Mouse (Mus musculus): Measurements from ENCODE around the gene Rps10. TPM values are rescaled to one million over a fixed set of nuclear protein-coding genes. Genes with fewer than 3 reads are reported as not detected.

Gene Rps10
- polyA plus RNA-seq, 1 experiment from 2014 or later = 835 TPM

- no peaks in the 10 kb centered on the region for H3K27me3 ChIP-seq (ENCODE audit: control insufficient read depth, insufficient read depth, low read length)
- H3K4me2 ChIP-seq (ENCODE audit: low read depth, low read length, severe bottlenecking) = no peak overlapping the region
- DNase-seq (ENCODE audit: low spot score) = no peak
- ATAC-seq (replicated peaks; ENCODE audit: low FRiP score) = no peak
- WGBS = 82% methylated on average over 3 of the region's 3 CpGs
- no peaks in the 10 kb centered on the region; the same call in 1 of the 2 replicates for H3K36me3 ChIP-seq (ENCODE audit: control insufficient read depth, insufficient read depth, low read length)
- no peak overlapping the region for H3K4me3 ChIP-seq (ENCODE audit: low read depth, low read length)
- no peak overlapping the region for H3K27ac ChIP-seq (ENCODE audit: low read depth, low read length)
- H3K4me1 ChIP-seq (replicated peaks; ENCODE audit: control insufficient read depth, insufficient read depth, low read length) = no peaks in the 10 kb centered on the region
- H3K9ac ChIP-seq (ENCODE audit: low read length) = no peak overlapping the region
- H3K9me3 ChIP-seq (ENCODE audit: control insufficient read depth, low read length) = no peaks in the 10 kb centered on the region
Observed at GRCm38 (mm10) chr17:27611519-27611884, 25.0 kb downstream of the Rps10 start.

GRCm38 (mm10) chr17:27610679-27611518, 25.6 kb downstream of the Rps10 start:
- no peaks in the 10 kb centered on the region for H3K27me3 ChIP-seq (ENCODE audit: control insufficient read depth, insufficient read depth, low read length)
- no peak overlapping the region for H3K9ac ChIP-seq (ENCODE audit: low read length)
- H3K9me3 ChIP-seq (ENCODE audit: control insufficient read depth, low read length) = no peaks in the 10 kb centered on the region
- no peak overlapping the region for H3K27ac ChIP-seq (ENCODE audit: low read depth, low read length)
- H3K4me1 ChIP-seq (replicated peaks; ENCODE audit: control insufficient read depth, insufficient read depth, low read length) = no peaks in the 10 kb centered on the region
- H3K4me2 ChIP-seq (ENCODE audit: low read depth, low read length, severe bottlenecking) = no peak overlapping the region
- 90% methylated on average over 10 of the region's 10 CpGs for WGBS
- ATAC-seq (replicated peaks; ENCODE audit: low FRiP score) = no peak
- no peak overlapping the region for H3K4me3 ChIP-seq (ENCODE audit: low read depth, low read length)
- DNase-seq (ENCODE audit: low spot score) = no peak
- H3K36me3 ChIP-seq (ENCODE audit: control insufficient read depth, insufficient read depth, low read length) = no peaks in the 10 kb centered on the region

GRCm38 (mm10) chr17:27609576-27609975, 26.9 kb downstream of the Rps10 start:
- Histone ChIP-seq H3K9me3 (ENCODE audit: control insufficient read depth, low read length) (no peaks in the 10 kb centered on the region), H3K27me3 (ENCODE audit: control insufficient read depth, insufficient read depth, low read length) (no peaks in the 10 kb centered on the region), H3K36me3 (ENCODE audit: control insufficient read depth, insufficient read depth, low read length) (no peaks in the 10 kb centered on the region), H3K9ac (ENCODE audit: low read length) (no peak overlapping the region), H3K4me1 (replicated peaks; ENCODE audit: control insufficient read depth, insufficient read depth, low read length) (no peaks in the 10 kb centered on the region), H3K4me2 (ENCODE audit: low read depth, low read length, severe bottlenecking) (no peak overlapping the region), H3K4me3 (ENCODE audit: low read depth, low read length) (no peak overlapping the region), H3K27ac (ENCODE audit: low read depth, low read length) (no peak overlapping the region)
- ATAC-seq (replicated peaks; ENCODE audit: low FRiP score) (no peak), DNase-seq (ENCODE audit: low spot score) (no peak)
- WGBS = 92% methylated on average over 7 of the region's 7 CpGs

- Histone ChIP-seq H3K36me3 (ENCODE audit: control insufficient read depth, insufficient read depth, low read length) (no peaks in the 10 kb centered on the region), H3K4me2 (ENCODE audit: low read depth, low read length, severe bottlenecking) (no peak overlapping the region), H3K9ac (ENCODE audit: low read length) (no peak overlapping the region), H3K27ac (ENCODE audit: low read depth, low read length) (no peak overlapping the region), H3K9me3 (ENCODE audit: control insufficient read depth, low read length) (no peaks in the 10 kb centered on the region), H3K4me1 (replicated peaks; ENCODE audit: control insufficient read depth, insufficient read depth, low read length) (peaks cover 2% of the 10 kb centered on the region; the same call in 1 of the 2 replicates), H3K27me3 (ENCODE audit: control insufficient read depth, insufficient read depth, low read length) (no peaks in the 10 kb centered on the region), H3K4me3 (ENCODE audit: low read depth, low read length) (no peak overlapping the region)
- WGBS = 89% methylated on average over 21 of the region's 21 CpGs
- ATAC-seq (replicated peaks; ENCODE audit: low FRiP score) (no peak), DNase-seq (ENCODE audit: low spot score) (no peak)
Observed at GRCm38 (mm10) chr17:27603522-27604234, 32.8 kb downstream of the Rps10 start.

GRCm38 (mm10) chr17:27603036-27603435, 33.4 kb downstream of the Rps10 start:
- ATAC-seq (replicated peaks; ENCODE audit: low FRiP score) = no peak
- Histone ChIP-seq H3K9ac (ENCODE audit: low read length) (no peak overlapping the region), H3K4me1 (replicated peaks; ENCODE audit: control insufficient read depth, insufficient read depth, low read length) (peaks cover 2% of the 10 kb centered on the region; the same call in 1 of the 2 replicates), H3K36me3 (ENCODE audit: control insufficient read depth, insufficient read depth, low read length) (no peaks in the 10 kb centered on the region), H3K9me3 (ENCODE audit: control insufficient read depth, low read length) (no peaks in the 10 kb centered on the region), H3K27me3 (ENCODE audit: control insufficient read depth, insufficient read depth, low read length) (no peaks in the 10 kb centered on the region), H3K4me3 (ENCODE audit: low read depth, low read length) (no peak overlapping the region), H3K4me2 (ENCODE audit: low read depth, low read length, severe bottlenecking) (no peak overlapping the region), H3K27ac (ENCODE audit: low read depth, low read length) (no peak overlapping the region)
- DNase-seq (ENCODE audit: low spot score) = no peak
- 86% methylated on average over 2 of the region's 2 CpGs for WGBS

GRCm38 (mm10) chr17:27600869-27601268, 35.6 kb downstream of the Rps10 start:
- H3K27ac ChIP-seq (ENCODE audit: low read depth, low read length) = no peak overlapping the region
- ATAC-seq (replicated peaks; ENCODE audit: low FRiP score) (no peak), DNase-seq (ENCODE audit: low spot score) (no peak)
- no peak overlapping the region for H3K4me3 ChIP-seq (ENCODE audit: low read depth, low read length)
- no peaks in the 10 kb centered on the region for H3K27me3 ChIP-seq (ENCODE audit: control insufficient read depth, insufficient read depth, low read length)
- H3K36me3 ChIP-seq (ENCODE audit: control insufficient read depth, insufficient read depth, low read length) = peaks cover 3% of the 10 kb centered on the region; the same call in 1 of the 2 replicates
- no peak overlapping the region for H3K9ac ChIP-seq (ENCODE audit: low read length)
- peaks cover 2% of the 10 kb centered on the region; the same call in 1 of the 2 replicates for H3K4me1 ChIP-seq (replicated peaks; ENCODE audit: control insufficient read depth, insufficient read depth, low read length)
- no peaks in the 10 kb centered on the region for H3K9me3 ChIP-seq (ENCODE audit: control insufficient read depth, low read length)
- H3K4me2 ChIP-seq (ENCODE audit: low read depth, low read length, severe bottlenecking) = no peak overlapping the region
- 80% methylated on average over 5 of the region's 5 CpGs for WGBS

GRCm38 (mm10) chr17:27600286-27600685, 36.2 kb downstream of the Rps10 start:
- no peak for DNase-seq (ENCODE audit: low spot score)
- Histone ChIP-seq H3K4me1 (replicated peaks; ENCODE audit: control insufficient read depth, insufficient read depth, low read length) (peaks cover 2% of the 10 kb centered on the region; the same call in 1 of the 2 replicates), H3K27ac (ENCODE audit: low read depth, low read length) (no peak overlapping the region), H3K36me3 (ENCODE audit: control insufficient read depth, insufficient read depth, low read length) (peaks cover 5% of the 10 kb centered on the region; the same call in 1 of the 2 replicates), H3K4me3 (ENCODE audit: low read depth, low read length) (no peak overlapping the region), H3K9ac (ENCODE audit: low read length) (no peak overlapping the region), H3K9me3 (ENCODE audit: control insufficient read depth, low read length) (no peaks in the 10 kb centered on the region), H3K4me2 (ENCODE audit: low read depth, low read length, severe bottlenecking) (no peak overlapping the region), H3K27me3 (ENCODE audit: control insufficient read depth, insufficient read depth, low read length) (no peaks in the 10 kb centered on the region)
- ATAC-seq (replicated peaks; ENCODE audit: low FRiP score) = no peak
- WGBS = 91% methylated on average over 3 of the region's 3 CpGs

GRCm38 (mm10) chr17:27596376-27597190, 39.9 kb downstream of the Rps10 start:
- Histone ChIP-seq H3K4me2 (ENCODE audit: low read depth, low read length, severe bottlenecking) (no peak overlapping the region), H3K27me3 (ENCODE audit: control insufficient read depth, insufficient read depth, low read length) (no peaks in the 10 kb centered on the region), H3K36me3 (ENCODE audit: control insufficient read depth, insufficient read depth, low read length) (peaks cover 5% of the 10 kb centered on the region), H3K9me3 (ENCODE audit: control insufficient read depth, low read length) (no peaks in the 10 kb centered on the region), H3K4me3 (ENCODE audit: low read depth, low read length) (no peak overlapping the region), H3K27ac (ENCODE audit: low read depth, low read length) (no peak overlapping the region), H3K9ac (ENCODE audit: low read length) (no peak overlapping the region), H3K4me1 (replicated peaks; ENCODE audit: control insufficient read depth, insufficient read depth, low read length) (no peaks in the 10 kb centered on the region)
- no peak for DNase-seq (ENCODE audit: low spot score)
- ATAC-seq (replicated peaks; ENCODE audit: low FRiP score) = no peak
- 90% methylated on average over 21 of the region's 21 CpGs for WGBS
